Mouse (Mus musculus) liver, postnatal 0 days (tissue): ENCODE measurements at regions not wholly inside any gene's neighbourhood (a gene's known extent, or its start where the extent isn't known, plus 50 kb on each side); places are given as distances from the start of the nearest gene placed in this dataset.

Experiments
- ATAC-seq: fragments of 200-750 bp; cut with Nextera tagmentation; 2 replicates; pipeline ENCODE4 v1.8.0; 2017; ENCODE audit warnings: mild to moderate bottlenecking, moderate library complexity
- DNase-seq: peaks from one replicate; pipeline ENCODE4 v3.0.0-alpha.2; 2016
- H3K27ac ChIP-seq: fragments of 300-500 bp; sonication (generic); 2 replicates; pipeline ENCODE4 v1.5.1; 2014; ENCODE audit warnings: antibody characterized with exemption, moderate library complexity, mild to moderate bottlenecking, low read depth
- H3K27me3 ChIP-seq: fragments of 300-500 bp; sonication (generic); 2 replicates; pipeline ENCODE4 v1.6.1; 2014; ENCODE audit warnings: low read length, control low read depth, mixed read lengths; ENCODE audit not compliant: insufficient read depth
- H3K36me3 ChIP-seq: fragments of 300-500 bp; sonication (generic); replicated peaks from 2 replicates; pipeline ENCODE4 v1.6.1; 2014; ENCODE audit warnings: mild to moderate bottlenecking, control low read depth, low read length, moderate library complexity, mixed read lengths; ENCODE audit not compliant: insufficient read depth
- H3K4me1 ChIP-seq: fragments of 300-500 bp; sonication (generic); 2 replicates; pipeline ENCODE4 v1.6.1; 2014; ENCODE audit warnings: antibody characterized with exemption, mild to moderate bottlenecking, control low read depth; ENCODE audit not compliant: insufficient read depth
- H3K4me2 ChIP-seq: fragments of 300-500 bp; sonication (generic); 2 replicates; pipeline ENCODE4 v1.6.1; 2014; ENCODE audit warnings: low read depth, mild to moderate bottlenecking, low read length, moderate library complexity, mixed read lengths
- H3K4me3 ChIP-seq: fragments of 300-500 bp; sonication (generic); 2 replicates; pipeline ENCODE4 v1.5.1; 2014; ENCODE audit warnings: low read depth, low read length
- H3K9ac ChIP-seq: fragments of 300-500 bp; sonication (generic); replicated peaks from 2 replicates; pipeline ENCODE4 v1.6.1; 2014; ENCODE audit warnings: mild to moderate bottlenecking, moderate library complexity
- H3K9me3 ChIP-seq: fragments of 300-500 bp; sonication (generic); 2 replicates; pipeline ENCODE4 v1.6.1; 2016; ENCODE audit warnings: mild to moderate bottlenecking, control low read depth, low read length, mixed read lengths
- CTCF ChIP-seq: sonication (generic); IDR thresholded peaks from 2 replicates; pipeline ENCODE4 v1.5.1; 2016; ENCODE audit warnings: antibody characterized with exemption, low read depth
- EP300 ChIP-seq: IDR thresholded peaks from 2 replicates; pipeline ENCODE4 v1.6.1; 2016; ENCODE audit warnings: antibody characterized with exemption, low read depth, mild to moderate bottlenecking
- WGBS: fragments of 180-500 bp; shearing (Covaris S2); extraction: QIAGEN DNeasy Blood & Tissue Kit; methylation state at CpG from one replicate; pipeline ENCODE4 v1.1.7; 2014; ENCODE audit not compliant: insufficient replicate concordance; 5-methylcytosine and 5-hydroxymethylcytosine counted together

GRCm38 (mm10) chr4:32074399-32075296 is 110.8 kb downstream of the Map3k7 start:
- Histone ChIP-seq H3K36me3 (no peaks in the 10 kb centered on the region), H3K4me3 (no peak overlapping the region), H3K9ac (no peak overlapping the region), H3K4me1 (no peaks in the 10 kb centered on the region), H3K27me3 (no peaks in the 10 kb centered on the region), H3K4me2 (no peak overlapping the region), H3K27ac (no peak overlapping the region), H3K9me3 (peaks cover 2% of the 10 kb centered on the region; the same call in 1 of the 2 replicates)
- no peak for ATAC-seq
- 29% methylated on average over 22 of the region's 22 CpGs for WGBS
- DNase-seq: no peak
- TF ChIP-seq CTCF: no peak
- no peak for TF ChIP-seq EP300

DNA sequence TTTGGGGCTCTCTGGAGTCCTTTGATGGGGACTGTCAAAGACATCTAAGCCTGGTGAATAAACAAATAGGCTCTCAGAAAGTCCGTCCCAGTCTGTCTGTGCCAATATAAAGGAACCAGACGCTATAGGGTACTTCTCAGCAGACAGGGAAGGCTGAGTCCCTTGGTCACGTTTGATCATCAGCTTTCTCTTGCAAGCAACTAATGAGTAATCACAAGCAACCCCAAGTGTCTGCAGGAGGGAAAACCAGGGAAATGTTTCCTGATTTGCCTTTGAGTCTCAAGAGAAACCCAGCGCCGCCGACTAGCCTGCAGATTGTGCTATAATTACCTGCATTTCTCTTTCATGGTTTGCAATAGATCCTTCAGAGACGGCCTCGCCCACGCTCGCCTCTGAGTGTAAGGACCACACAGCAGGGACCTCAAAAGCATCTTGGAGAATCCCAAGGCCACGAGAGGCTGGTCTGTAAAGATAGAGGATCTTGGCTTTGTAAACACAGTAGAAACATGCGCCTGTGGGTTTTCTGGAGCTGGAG is 112.6 kb downstream of the Map3k7 start:
- no peak overlapping the region for H3K9ac ChIP-seq
- H3K4me3 ChIP-seq: no peak overlapping the region
- H3K4me1 ChIP-seq: no peaks in the 10 kb centered on the region
- no peak for ATAC-seq
- TF ChIP-seq CTCF (no peak), EP300 (no peak)
- no peaks in the 10 kb centered on the region for H3K36me3 ChIP-seq
- H3K4me2 ChIP-seq: no peak overlapping the region
- H3K27me3 ChIP-seq: no peaks in the 10 kb centered on the region
- no peak for DNase-seq
- 73% methylated on average over 12 of the region's 12 CpGs for WGBS
- no peaks in the 10 kb centered on the region for H3K9me3 ChIP-seq
- H3K27ac ChIP-seq: no peak overlapping the region

- Histone ChIP-seq H3K9ac (no peak overlapping the region), H3K4me2 (no peak overlapping the region), H3K27ac (no peak overlapping the region), H3K36me3 (no peaks in the 10 kb centered on the region), H3K27me3 (no peaks in the 10 kb centered on the region), H3K9me3 (no peaks in the 10 kb centered on the region), H3K4me3 (no peak overlapping the region), H3K4me1 (no peaks in the 10 kb centered on the region)
- TF ChIP-seq CTCF (no peak), EP300 (no peak)
- ATAC-seq: no peak
- WGBS: 72% methylated on average over 8 of the region's 8 CpGs
- DNase-seq: no peak
Observed at GRCm38 (mm10) chr4:32083456-32083855, 119.6 kb downstream of the Map3k7 start.

DNA sequence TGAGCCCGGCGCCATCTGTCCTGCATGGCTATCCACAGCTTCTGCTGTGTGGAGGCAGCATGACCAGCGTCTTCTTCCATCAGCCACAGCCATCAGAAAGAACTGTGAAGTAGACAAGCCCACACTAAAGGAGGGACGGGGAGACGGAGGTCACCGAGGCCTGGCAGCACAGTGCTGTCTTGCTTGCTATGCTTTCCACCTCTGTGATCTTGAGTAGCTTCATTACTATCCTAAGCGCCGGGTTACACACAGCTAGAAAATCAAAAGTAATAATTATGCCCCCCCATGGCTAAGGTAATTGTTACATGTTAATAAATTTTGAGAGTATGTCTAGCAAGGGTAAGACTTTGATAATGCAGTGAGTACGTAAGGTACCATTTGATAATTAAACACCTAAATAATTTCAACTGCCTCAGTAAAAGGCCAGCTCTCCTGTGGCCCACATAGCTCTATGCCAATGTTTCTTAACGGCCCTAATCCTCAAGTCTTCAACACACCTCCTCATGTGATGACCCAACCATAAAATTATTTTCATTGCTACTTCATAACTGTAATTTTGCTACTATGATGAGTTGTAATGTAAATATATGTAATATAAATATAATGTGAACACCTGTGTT is 120.5 kb downstream of the Map3k7 start:
- WGBS: 83% methylated on average over 10 of the region's 10 CpGs
- Histone ChIP-seq H3K27me3 (no peaks in the 10 kb centered on the region), H3K9ac (no peak overlapping the region), H3K4me1 (no peaks in the 10 kb centered on the region), H3K4me3 (no peak overlapping the region), H3K4me2 (no peak overlapping the region), H3K9me3 (no peaks in the 10 kb centered on the region), H3K27ac (no peak overlapping the region), H3K36me3 (no peaks in the 10 kb centered on the region)
- no peak for TF ChIP-seq CTCF
- TF ChIP-seq EP300: no peak
- DNase-seq (no peak), ATAC-seq (no peak)

DNA sequence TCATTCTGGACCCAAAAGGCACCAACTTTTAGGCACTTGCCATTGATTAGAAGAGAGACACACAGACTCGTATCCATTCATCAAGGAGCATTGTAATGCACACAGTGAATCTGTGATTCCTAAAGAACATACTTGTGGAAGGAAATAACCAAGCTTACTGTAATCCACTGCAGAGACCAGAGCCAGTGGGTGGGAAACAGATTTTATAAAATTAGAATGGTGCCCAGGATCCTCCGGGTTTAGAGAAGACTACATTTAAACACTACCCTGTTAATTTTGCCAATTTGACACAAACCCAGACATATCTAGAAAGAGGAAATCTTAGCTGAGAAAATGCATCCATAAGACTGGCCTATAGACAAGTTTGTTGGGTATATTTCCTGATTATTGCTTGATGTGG is 121.1 kb downstream of the Map3k7 start:
- no peak overlapping the region for H3K9ac ChIP-seq
- 82% methylated on average over 2 of the region's 2 CpGs for WGBS
- H3K4me3 ChIP-seq: no peak overlapping the region
- no peaks in the 10 kb centered on the region for H3K9me3 ChIP-seq
- no peaks in the 10 kb centered on the region for H3K27me3 ChIP-seq
- no peaks in the 10 kb centered on the region for H3K4me1 ChIP-seq
- no peak for DNase-seq
- no peak overlapping the region for H3K27ac ChIP-seq
- TF ChIP-seq EP300 (no peak), CTCF (no peak)
- H3K4me2 ChIP-seq: no peak overlapping the region
- no peak for ATAC-seq
- H3K36me3 ChIP-seq: no peaks in the 10 kb centered on the region

- WGBS: 74% methylated on average over 10 of the region's 10 CpGs
- no peak for ATAC-seq
Observed at GRCm38 (mm10) chr4:32091086-32091485, 127.2 kb downstream of the Map3k7 start.

More at GRCm38 (mm10) chr4:32091086-32091485, 127.2 kb downstream of the Map3k7 start:
- Histone ChIP-seq H3K36me3 (no peaks in the 10 kb centered on the region), H3K4me3 (no peak overlapping the region), H3K9ac (no peak overlapping the region), H3K4me1 (no peaks in the 10 kb centered on the region), H3K9me3 (no peaks in the 10 kb centered on the region), H3K27me3 (no peaks in the 10 kb centered on the region), H3K27ac (no peak overlapping the region), H3K4me2 (no peak overlapping the region)
- TF ChIP-seq CTCF (no peak), EP300 (no peak)
- DNase-seq: no peak
